Mouse (Mus musculus) G1E-ER4 (cell line): ENCODE results near the gene Olfr90. TPM values are rescaled to one million over a fixed set of nuclear protein-coding genes. Genes with fewer than 3 reads are reported as not detected.

Experiments used
- GATA1 ChIP-seq: IDR thresholded peaks from one replicate; pipeline ENCODE4 v1.8.0; 2012; ENCODE audit warnings: low read length, inconsistent platforms
- polyA plus RNA-seq: library from polyadenylated mRNA; stranded (reverse); fragments of >175 nt; gene quantifications from 2 replicates; pipeline ENCODE4 v1.2.3, GENCODE M21; 2012

The Olfr90 gene
- polyA plus RNA-seq, result not detected in 2 replicates

DNA sequence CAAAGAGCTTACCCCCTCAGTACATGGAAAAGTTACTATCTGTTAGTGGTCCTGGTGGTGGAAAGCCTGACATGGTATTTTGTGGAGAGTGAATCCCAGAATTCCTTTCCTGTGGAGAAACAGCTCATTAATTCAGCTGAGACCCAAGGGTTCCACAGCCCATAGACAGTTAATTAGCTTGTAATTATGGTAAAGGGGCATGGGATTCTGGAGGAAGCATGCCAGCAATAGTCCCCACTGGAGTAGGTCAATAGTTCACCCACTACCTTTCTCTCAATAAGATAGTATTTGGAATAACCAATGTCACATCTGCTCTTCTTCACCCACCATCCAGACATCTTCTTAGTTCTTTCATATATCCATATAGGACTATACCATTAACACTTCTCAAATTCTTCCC is at the start of gene Olfr90:
Olfr90 (minus strand) TSS at position 101 of the 400 bp plus-strand sequence.
- TF ChIP-seq GATA1, result no peak

GRCm38 (mm10) chr17:37119988-37120387 is 31.7 kb upstream of the Olfr90 start, which contains the start of gene Olfr92:
TSS of gene Olfr92 (minus strand) at chr17:37120088.
- TF ChIP-seq GATA1, result no peak

- no peak for TF ChIP-seq GATA1
Observed at GRCm38 (mm10) chr17:37098178-37098577, 9.9 kb upstream of the Olfr90 start, which contains the start of gene Olfr91. TSS of gene Olfr91 (minus strand) at chr17:37098278.

DNA sequence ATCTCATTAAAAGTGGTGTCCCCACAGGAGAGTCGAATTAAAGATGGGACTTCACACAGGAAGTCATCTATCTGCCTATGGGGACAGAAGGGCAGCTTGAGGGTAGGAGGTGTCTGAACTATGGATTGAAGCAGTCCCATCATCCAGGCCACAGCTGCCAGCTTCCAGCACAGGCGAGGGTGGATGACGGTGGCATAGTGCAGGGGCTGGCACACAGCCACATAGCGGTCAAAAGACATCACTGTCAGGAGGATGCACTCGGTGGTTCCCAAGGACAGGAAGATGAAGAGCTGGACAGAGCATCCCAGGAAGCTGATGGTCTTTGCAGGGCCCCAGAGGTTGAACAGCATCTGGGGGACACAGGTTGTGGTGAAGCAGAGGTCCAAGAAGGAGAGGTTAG is 5.0 kb upstream of the Olfr90 start:
- no peak for TF ChIP-seq GATA1

- no peak for TF ChIP-seq GATA1
Observed at GRCm38 (mm10) chr17:37092198-37092597, 3.9 kb upstream of the Olfr90 start.

GRCm38 (mm10) chr17:37085545-37085944 is 2.8 kb downstream of the Olfr90 start:
- TF ChIP-seq GATA1, result no peak

- no peak for TF ChIP-seq GATA1
Observed at GRCm38 (mm10) chr17:37084632-37085031, 3.7 kb downstream of the Olfr90 start.

GRCm38 (mm10) chr17:37083327-37083726 is 5.0 kb downstream of the Olfr90 start:
- TF ChIP-seq GATA1, result no peak

GRCm38 (mm10) chr17:37081659-37082058 is 6.6 kb downstream of the Olfr90 start:
- TF ChIP-seq GATA1, result no peak

DNA sequence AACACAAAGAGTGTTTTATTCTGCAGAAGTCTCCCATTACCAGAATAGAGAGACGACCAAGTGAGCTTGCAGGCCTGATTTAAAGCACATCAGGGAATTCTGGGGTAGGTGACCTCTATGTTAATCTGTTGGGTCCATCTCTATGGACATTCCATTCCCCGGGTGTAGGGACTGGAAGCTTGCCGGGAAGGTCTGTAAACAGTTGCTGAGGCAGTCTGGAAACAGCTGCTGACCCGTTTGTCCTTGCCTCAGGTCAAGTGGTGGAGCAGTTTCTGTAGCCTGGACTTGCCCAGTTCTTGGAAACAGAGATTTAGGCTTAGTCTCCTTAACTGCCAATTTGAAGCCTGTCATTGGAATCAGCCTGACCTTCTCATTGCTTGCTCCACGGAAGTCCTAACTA is 8.2 kb downstream of the Olfr90 start:
- TF ChIP-seq GATA1, result no peak

- no peak for TF ChIP-seq GATA1
Observed at GRCm38 (mm10) chr17:37078990-37079389, 9.3 kb downstream of the Olfr90 start.

- TF ChIP-seq GATA1, result no peak
Observed at GRCm38 (mm10) chr17:37078193-37078592, 10.1 kb downstream of the Olfr90 start.

DNA sequence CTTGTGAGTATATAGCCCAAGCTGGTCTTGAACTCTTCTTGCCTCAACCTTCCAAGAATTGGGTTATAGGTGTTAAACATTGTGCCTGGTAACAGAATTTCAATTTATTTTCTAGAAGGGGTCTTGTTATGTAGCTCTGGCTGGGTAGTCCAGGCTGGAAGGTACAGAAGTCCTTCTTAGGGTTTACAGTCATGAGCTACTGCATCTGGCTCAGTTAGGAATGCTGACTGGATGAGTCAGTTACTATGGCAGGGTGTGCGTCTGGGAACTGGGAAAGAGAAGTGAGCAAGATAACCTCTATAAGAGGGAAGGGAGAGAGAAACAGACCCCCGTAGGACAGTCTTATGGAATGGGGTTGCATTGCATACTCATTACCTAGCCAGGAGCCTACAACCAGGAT is 12.5 kb downstream of the Olfr90 start:
- TF ChIP-seq GATA1, result no peak

DNA sequence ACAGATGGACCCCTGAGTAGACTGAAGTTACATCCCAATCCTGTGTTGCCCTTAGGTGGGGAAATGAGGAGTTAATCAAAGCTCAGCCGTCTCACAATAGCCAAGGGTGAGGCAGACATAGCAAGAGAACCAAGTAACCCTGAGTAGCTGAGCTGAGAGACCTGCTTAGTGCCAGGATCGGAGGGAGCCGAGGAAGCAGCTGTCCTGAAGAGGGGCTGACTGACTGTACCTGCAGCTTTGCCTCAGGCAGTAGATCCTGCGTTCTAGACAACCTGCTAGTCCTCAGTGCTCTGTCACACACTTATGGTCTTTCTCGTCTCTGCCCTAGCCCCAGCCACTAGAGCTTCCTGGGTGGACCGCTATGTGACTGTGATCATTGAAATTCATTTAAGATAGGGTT is 13.1 kb downstream of the Olfr90 start:
- TF ChIP-seq GATA1, result no peak

GRCm38 (mm10) chr17:37072730-37073276 is 15.5 kb downstream of the Olfr90 start:
- no peak for TF ChIP-seq GATA1

GRCm38 (mm10) chr17:37072080-37072729 is 16.1 kb downstream of the Olfr90 start:
- no peak for TF ChIP-seq GATA1

GRCm38 (mm10) chr17:37070121-37070520 is 18.2 kb downstream of the Olfr90 start:
- no peak for TF ChIP-seq GATA1
